Mouse (Mus musculus) limb, embryonic 10.5 days (tissue): ENCODE measurements at regions not wholly inside any gene's neighbourhood (a gene's known extent, or its start where the extent isn't known, plus 50 kb on each side); places are given as distances from the start of the nearest gene placed in this dataset.
A peak's percentile ranks its signal among the peaks of the same experiment; 100 is the strongest.

ENCODE experiments used
- DNase-seq: peaks from one replicate; pipeline ENCODE4 v3.0.0-alpha.2; 2017; ENCODE audit warnings: low spot score
- H3K27ac ChIP-seq: fragments of 300-500 bp; sonication (generic); 2 replicates; pipeline ENCODE4 v1.5.1; 2016; ENCODE audit warnings: mild to moderate bottlenecking
- H3K27me3 ChIP-seq: fragments of 300-500 bp; sonication (generic); 2 replicates; pipeline ENCODE4 v1.6.1; 2016; ENCODE audit warnings: low read depth, mild to moderate bottlenecking; ENCODE audit not compliant: poor library complexity, severe bottlenecking
- H3K36me3 ChIP-seq: fragments of 300-500 bp; sonication (generic); 2 replicates; pipeline ENCODE4 v1.6.1; 2016; ENCODE audit warnings: mild to moderate bottlenecking, moderate library complexity
- H3K4me1 ChIP-seq: fragments of 300-500 bp; sonication (generic); 2 replicates; pipeline ENCODE4 v1.6.1; 2016
- H3K4me3 ChIP-seq: fragments of 300-500 bp; sonication (generic); 2 replicates; pipeline ENCODE4 v1.5.1; 2016; ENCODE audit warnings: mild to moderate bottlenecking, moderate library complexity
- H3K9me3 ChIP-seq: fragments of 300-500 bp; sonication (generic); replicated peaks from 2 replicates; pipeline ENCODE4 v1.6.1; 2016; ENCODE audit warnings: mild to moderate bottlenecking
- WGBS: fragments of 180-500 bp; shearing (Covaris S2); methylation state at CpG from one replicate; pipeline ENCODE4 v1.1.7; 2016; 5-methylcytosine and 5-hydroxymethylcytosine counted together

GRCm38 (mm10) chr4:154756740-154757446, 80.4 kb upstream of the Ttc34 start:
- Histone ChIP-seq H3K4me3 (no peak overlapping the region), H3K4me1 (peaks cover 65% of the 10 kb centered on the region), H3K27ac (no peak overlapping the region), H3K9me3 (no peaks in the 10 kb centered on the region), H3K27me3 (no peaks in the 10 kb centered on the region), H3K36me3 (no peaks in the 10 kb centered on the region)
- WGBS = 72% methylated on average over 10 of the region's 10 CpGs
- DNase-seq = no peak

DNA sequence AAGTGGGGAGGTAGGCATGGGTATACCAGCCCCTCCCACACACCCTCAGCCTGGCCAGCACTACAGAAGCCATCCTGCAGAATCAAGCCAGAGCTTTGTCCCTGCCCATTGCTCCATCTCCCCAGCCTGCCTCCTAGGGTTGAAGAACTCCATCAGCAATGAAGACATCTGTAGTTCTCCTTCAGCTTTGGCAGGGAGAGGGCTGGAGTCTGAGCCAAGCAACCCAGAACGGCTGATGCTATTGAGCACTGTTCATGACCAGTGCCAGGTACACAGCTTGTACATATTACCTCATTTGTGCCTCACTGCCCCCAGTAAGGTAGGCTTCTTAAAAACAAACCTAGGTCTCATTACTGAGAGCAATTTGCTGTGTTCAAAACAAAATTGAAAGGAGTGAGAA, 77.4 kb upstream of the Ttc34 start:
- no peak for DNase-seq
- Histone ChIP-seq H3K36me3 (no peaks in the 10 kb centered on the region), H3K27ac (peak overlapping the region; percentile 8; the same call in 1 of the 2 replicates), H3K4me1 (peaks cover 49% of the 10 kb centered on the region), H3K4me3 (no peak overlapping the region), H3K27me3 (peaks cover 6% of the 10 kb centered on the region; the same call in 1 of the 2 replicates), H3K9me3 (no peaks in the 10 kb centered on the region)
- 84% methylated on average over 1 of the region's 1 CpGs for WGBS

- peak overlapping the region; percentile 58; the same call in 1 of the 2 replicates for H3K27ac ChIP-seq
- no peak overlapping the region for H3K4me3 ChIP-seq
- no peaks in the 10 kb centered on the region for H3K36me3 ChIP-seq
- peaks cover 62% of the 10 kb centered on the region for H3K4me1 ChIP-seq
- H3K27me3 ChIP-seq = peaks cover 9% of the 10 kb centered on the region
- DNase-seq = no peak
- 80% methylated on average over 6 of the region's 6 CpGs for WGBS
- H3K9me3 ChIP-seq = no peaks in the 10 kb centered on the region
Observed at GRCm38 (mm10) chr4:154764238-154764637, 73.0 kb upstream of the Ttc34 start.

- Histone ChIP-seq H3K9me3 (no peaks in the 10 kb centered on the region), H3K27me3 (peaks cover 9% of the 10 kb centered on the region), H3K4me1 (peaks cover 62% of the 10 kb centered on the region), H3K27ac (peak overlapping the region; percentile 38), H3K4me3 (no peak overlapping the region), H3K36me3 (no peaks in the 10 kb centered on the region)
- DNase-seq = peak; percentile 68
- 72% methylated on average over 2 of the region's 2 CpGs for WGBS
Observed at GRCm38 (mm10) chr4:154766158-154766557, 71.1 kb upstream of the Ttc34 start.

DNA sequence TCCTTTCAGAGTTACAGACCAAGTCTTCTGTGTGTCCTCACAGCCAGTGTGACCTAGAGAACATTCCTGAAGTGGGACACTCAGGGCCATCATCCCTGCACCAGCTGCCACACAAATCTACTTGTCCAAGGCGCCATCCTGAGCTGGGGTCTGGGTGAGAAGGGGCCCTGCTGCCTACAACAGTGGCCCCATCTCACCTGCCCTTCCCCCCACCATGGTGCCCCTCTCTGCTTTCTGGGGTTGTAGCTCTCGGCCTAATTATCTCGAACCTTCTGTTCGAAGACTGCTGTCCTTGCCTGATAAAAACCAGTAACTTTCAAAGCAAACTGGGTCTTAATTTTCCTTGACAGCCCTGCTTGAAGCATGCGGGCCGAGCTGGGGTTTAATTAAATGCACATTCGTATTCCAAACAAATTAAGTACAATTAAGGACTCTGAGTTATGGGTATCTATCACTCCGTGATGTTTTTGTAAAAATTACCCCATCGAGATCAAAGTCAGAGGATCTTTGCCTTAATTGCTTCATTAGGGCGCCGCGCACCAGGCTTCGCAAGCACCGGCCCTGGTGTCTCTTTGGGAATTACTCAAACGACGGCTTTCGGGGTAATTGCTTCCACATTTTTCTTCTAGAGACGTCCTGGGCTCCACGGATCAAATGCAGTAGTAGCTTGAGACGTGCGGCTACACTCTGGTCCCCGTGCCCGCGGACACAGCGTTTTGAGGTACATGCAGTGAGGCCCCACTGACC, 65.8 kb upstream of the Ttc34 start:
- H3K27ac ChIP-seq = peak overlapping the region; percentile 85

DNA sequence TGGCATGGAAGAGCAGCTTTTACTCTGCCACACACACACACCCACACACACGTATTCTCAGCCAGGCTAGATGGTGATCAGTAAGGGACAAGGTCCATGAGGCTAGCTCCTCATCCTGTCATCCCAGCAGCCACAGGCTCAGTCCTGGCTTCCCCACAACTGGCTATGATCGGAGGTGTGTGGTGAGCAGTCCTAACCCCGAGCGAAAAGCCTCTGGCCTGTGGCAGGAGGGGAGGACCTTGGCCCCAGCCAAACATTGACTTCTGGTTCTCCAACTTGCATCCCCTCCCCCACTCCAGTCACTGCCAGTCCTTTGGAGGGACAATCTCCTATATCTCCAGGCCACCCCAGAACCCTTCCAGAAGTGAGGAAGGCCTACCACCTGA, 65.2 kb upstream of the Ttc34 start:
- Histone ChIP-seq H3K4me1 (peaks cover 76% of the 10 kb centered on the region), H3K36me3 (no peaks in the 10 kb centered on the region), H3K9me3 (no peaks in the 10 kb centered on the region), H3K4me3 (peak overlapping the region; percentile 18), H3K27me3 (no peaks in the 10 kb centered on the region; the same call in 1 of the 2 replicates), H3K27ac (peak overlapping the region; percentile 85)
- DNase-seq = no peak
- 11% methylated on average over 4 of the region's 4 CpGs for WGBS

More for the DNA sequence above, 65.8 kb upstream of the Ttc34 start:
- Histone ChIP-seq H3K36me3 (no peaks in the 10 kb centered on the region), H3K9me3 (no peaks in the 10 kb centered on the region), H3K4me1 (peaks cover 79% of the 10 kb centered on the region), H3K27me3 (no peaks in the 10 kb centered on the region; the same call in 1 of the 2 replicates), H3K4me3 (peak overlapping the region; percentile 18; the same call in 1 of the 2 replicates)
- WGBS = 11% methylated on average over 25 of the region's 25 CpGs
- peak; percentile 73 for DNase-seq

DNA sequence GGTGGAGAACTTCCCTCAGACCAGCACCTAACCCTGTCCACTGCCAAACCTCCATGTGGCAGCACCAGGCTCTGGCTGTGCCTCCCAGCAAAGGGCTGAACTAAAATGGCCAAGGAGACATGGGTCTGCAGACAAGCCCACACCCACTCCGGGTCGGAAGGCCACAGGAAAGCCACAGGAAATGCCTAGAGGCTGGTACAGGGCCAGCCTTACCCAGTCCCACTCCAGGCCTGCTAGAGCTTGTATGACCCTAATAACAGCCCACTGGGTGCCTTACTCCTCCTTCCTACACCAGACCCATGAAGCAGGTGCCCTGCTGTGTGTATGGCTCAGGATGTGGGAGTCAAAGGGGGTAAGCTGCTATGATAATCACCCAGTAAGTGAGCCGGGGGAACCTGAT, 63.4 kb upstream of the Ttc34 start:
- no peaks in the 10 kb centered on the region for H3K9me3 ChIP-seq
- H3K27ac ChIP-seq = peak overlapping the region; percentile 85
- H3K27me3 ChIP-seq = no peaks in the 10 kb centered on the region
- H3K4me3 ChIP-seq = no peak overlapping the region
- no peaks in the 10 kb centered on the region for H3K36me3 ChIP-seq
- DNase-seq = no peak
- H3K4me1 ChIP-seq = peaks cover 70% of the 10 kb centered on the region
- 77% methylated on average over 3 of the region's 3 CpGs for WGBS

GRCm38 (mm10) chr4:154774332-154774731, 62.9 kb upstream of the Ttc34 start:
- Histone ChIP-seq H3K4me3 (no peak overlapping the region), H3K9me3 (no peaks in the 10 kb centered on the region), H3K27ac (peak overlapping the region; percentile 85), H3K36me3 (no peaks in the 10 kb centered on the region), H3K4me1 (peaks cover 71% of the 10 kb centered on the region), H3K27me3 (no peaks in the 10 kb centered on the region)
- 68% methylated on average over 2 of the region's 2 CpGs for WGBS
- no peak for DNase-seq

- Histone ChIP-seq H3K4me1 (peaks cover 71% of the 10 kb centered on the region), H3K36me3 (no peaks in the 10 kb centered on the region), H3K4me3 (no peak overlapping the region), H3K9me3 (no peaks in the 10 kb centered on the region), H3K27me3 (no peaks in the 10 kb centered on the region), H3K27ac (peak overlapping the region; percentile 91; the same call in 1 of the 2 replicates)
- 97% methylated on average over 1 of the region's 1 CpGs for WGBS
- no peak for DNase-seq
Observed at GRCm38 (mm10) chr4:154778818-154779217, 58.4 kb upstream of the Ttc34 start.

GRCm38 (mm10) chr4:154781391-154781790, 55.9 kb upstream of the Ttc34 start:
- H3K27ac ChIP-seq = peak overlapping the region; percentile 91
- H3K27me3 ChIP-seq = no peaks in the 10 kb centered on the region
- 7% methylated on average over 11 of the region's 11 CpGs for WGBS
- H3K9me3 ChIP-seq = no peaks in the 10 kb centered on the region
- DNase-seq = peak; percentile 90
- no peaks in the 10 kb centered on the region for H3K36me3 ChIP-seq
- H3K4me3 ChIP-seq = peak overlapping the region; percentile 23
- H3K4me1 ChIP-seq = peaks cover 72% of the 10 kb centered on the region

DNA sequence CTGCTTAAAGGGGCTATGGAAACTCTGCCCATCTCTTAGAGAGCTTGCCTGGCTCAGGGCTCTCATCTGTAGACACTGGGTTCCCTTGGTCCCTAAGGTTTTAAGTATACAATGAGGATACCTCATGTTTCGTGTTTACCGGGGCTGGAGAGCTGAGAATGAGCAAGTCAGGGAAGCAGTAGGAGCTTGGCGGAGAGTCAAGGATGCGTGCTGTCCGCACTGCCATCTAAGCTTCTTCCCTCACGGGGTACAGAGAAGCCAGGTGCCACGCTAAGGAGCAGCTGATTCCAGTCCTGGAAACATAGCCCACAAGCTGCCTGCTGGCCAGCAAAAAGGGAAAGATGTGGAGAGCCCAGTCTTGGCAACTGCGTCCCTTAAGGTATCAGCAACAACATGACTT, 55.0 kb upstream of the Ttc34 start:
- H3K36me3 ChIP-seq = no peaks in the 10 kb centered on the region
- no peak overlapping the region for H3K4me3 ChIP-seq
- H3K4me1 ChIP-seq = peaks cover 80% of the 10 kb centered on the region
- H3K27me3 ChIP-seq = no peaks in the 10 kb centered on the region
- WGBS = 89% methylated on average over 8 of the region's 8 CpGs
- no peak for DNase-seq
- no peaks in the 10 kb centered on the region for H3K9me3 ChIP-seq
- peak overlapping the region; percentile 91 for H3K27ac ChIP-seq

DNA sequence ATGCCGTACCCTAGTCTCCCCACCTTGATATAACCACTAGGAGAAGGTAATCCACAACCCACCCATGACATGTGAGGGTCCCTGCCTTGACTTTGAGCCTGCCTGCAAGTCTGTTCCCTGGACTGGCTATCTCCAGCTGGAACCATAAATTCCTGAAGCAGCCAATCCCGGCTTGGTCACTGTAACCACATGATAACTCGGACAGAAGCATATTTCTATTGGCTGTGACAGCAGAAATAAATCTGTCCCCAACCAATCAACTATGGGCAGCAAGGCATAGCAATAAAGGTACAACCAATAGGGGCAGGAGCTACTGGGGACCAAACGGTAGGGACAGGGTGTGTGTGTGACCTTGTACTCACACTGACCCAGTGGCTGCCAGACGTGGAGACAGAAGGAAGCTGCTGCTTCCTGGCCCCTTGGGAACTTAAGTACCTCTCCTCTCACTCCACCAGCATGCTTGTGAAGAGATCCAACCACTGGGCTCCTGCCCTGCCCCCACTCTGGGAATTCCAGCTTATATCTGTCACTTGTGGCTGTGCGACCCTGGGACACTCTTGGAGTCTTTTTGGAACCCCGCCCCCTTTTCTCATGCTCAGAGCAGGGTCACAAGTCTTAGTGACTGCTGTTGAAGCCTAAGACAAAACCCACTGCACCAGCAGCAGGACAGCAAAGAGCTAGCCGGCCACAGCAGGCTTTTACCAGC, 51.8 kb upstream of the Ttc34 start:
- Histone ChIP-seq H3K36me3 (no peaks in the 10 kb centered on the region), H3K27me3 (peaks cover 25% of the 10 kb centered on the region), H3K4me1 (peaks cover 80% of the 10 kb centered on the region), H3K27ac (peak overlapping the region; percentile 91), H3K9me3 (no peaks in the 10 kb centered on the region), H3K4me3 (no peak overlapping the region)
- WGBS = 46% methylated on average over 8 of the region's 8 CpGs
- DNase-seq = no peak

DNA sequence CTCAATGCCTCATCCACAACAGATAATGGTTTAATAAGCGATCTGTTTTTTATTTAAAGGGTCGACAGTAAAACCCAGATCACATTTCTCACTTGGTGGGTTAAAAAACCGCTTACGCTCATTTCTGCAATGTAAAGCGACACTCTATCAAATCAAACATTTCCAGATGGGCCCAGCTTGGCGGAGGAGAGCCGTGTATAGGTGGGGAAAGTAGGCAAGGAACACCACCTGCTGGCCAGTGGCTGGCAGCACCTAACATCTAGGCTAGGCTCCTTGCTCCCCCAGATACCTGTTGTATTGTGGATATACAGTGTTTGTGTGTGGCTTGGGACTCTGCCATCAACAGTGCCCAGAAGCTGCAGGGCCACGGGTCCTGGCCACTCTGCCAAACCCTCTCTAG, 50.1 kb upstream of the Ttc34 start:
- Histone ChIP-seq H3K9me3 (no peaks in the 10 kb centered on the region), H3K36me3 (no peaks in the 10 kb centered on the region), H3K4me3 (no peak overlapping the region), H3K4me1 (peaks cover 73% of the 10 kb centered on the region), H3K27me3 (peaks cover 27% of the 10 kb centered on the region), H3K27ac (peak overlapping the region; percentile 91)
- WGBS = 31% methylated on average over 8 of the region's 8 CpGs
- peak; percentile 81 for DNase-seq
